Mouse (Mus musculus) intestine, embryonic 16.5 days (tissue): ENCODE results near the gene Kcnh2. TPM values are rescaled to one million over a fixed set of nuclear protein-coding genes. Genes with fewer than 3 reads are reported as not detected.

Experiments used
- ATAC-seq: fragments of 200-750 bp; cut with Nextera tagmentation; 2 replicates; pipeline ENCODE4 v1.8.0; 2017; ENCODE audit warnings: moderate TSS enrichment, moderate library complexity
- H3K27ac ChIP-seq: fragments of 300-500 bp; sonication (generic); 2 replicates; pipeline ENCODE4 v1.5.1; 2014; ENCODE audit warnings: mild to moderate bottlenecking, low read length
- H3K27me3 ChIP-seq: fragments of 300-500 bp; sonication (generic); replicated peaks from 2 replicates; pipeline ENCODE4 v1.6.1; 2014; ENCODE audit warnings: low read length, control low read depth, mixed read lengths; ENCODE audit not compliant: control insufficient read depth, insufficient read depth
- H3K36me3 ChIP-seq: fragments of 300-500 bp; sonication (generic); 2 replicates; pipeline ENCODE4 v1.6.1; 2014; ENCODE audit warnings: low read length, control low read depth; ENCODE audit not compliant: control insufficient read depth, insufficient read depth
- H3K4me1 ChIP-seq: fragments of 300-500 bp; sonication (generic); 2 replicates; pipeline ENCODE4 v1.6.1; 2014; ENCODE audit warnings: low read length, control low read depth, mixed read lengths; ENCODE audit not compliant: control insufficient read depth, insufficient read depth
- H3K4me2 ChIP-seq: fragments of 300-500 bp; sonication (generic); 2 replicates; pipeline ENCODE4 v1.6.1; 2014; ENCODE audit warnings: low read depth, low read length, control low read depth
- H3K4me3 ChIP-seq: fragments of 300-500 bp; sonication (generic); 2 replicates; pipeline ENCODE4 v1.5.1; 2014; ENCODE audit warnings: mild to moderate bottlenecking, low read length
- H3K9ac ChIP-seq: fragments of 300-500 bp; sonication (generic); 2 replicates; pipeline ENCODE4 v1.6.1; 2014; ENCODE audit warnings: low read depth, low read length
- H3K9me3 ChIP-seq: fragments of 300-500 bp; sonication (generic); 2 replicates; pipeline ENCODE4 v1.6.1; 2016; ENCODE audit warnings: low read length, control low read depth; ENCODE audit not compliant: control insufficient read depth
- WGBS: fragments of 180-500 bp; shearing (Covaris S2); extraction: QIAGEN DNeasy Blood & Tissue Kit; methylation state at CpG from one replicate; pipeline ENCODE4 v1.1.7; 2014; 5-methylcytosine and 5-hydroxymethylcytosine counted together
- polyA plus RNA-seq: library from polyadenylated mRNA; unstranded; fragments of >200 nt; fragmentation: Nextera tagmentation; extraction: Ambion mirVana; gene quantifications from 2 replicates; pipeline ENCODE4 v1.2.1, GENCODE M21; 2015

Kcnh2 gene
- polyA plus RNA-seq, 1 experiment from 2014 or later = 3.1 TPM

GRCm38 (mm10) chr5:24343977-24344436 is 7.4 kb downstream of the Kcnh2 start:
- H3K27ac ChIP-seq = peak overlapping the region; percentile 75
- peaks cover 50% of the 10 kb centered on the region for H3K4me1 ChIP-seq
- H3K4me2 ChIP-seq = peak overlapping the region; percentile 28
- no peaks in the 10 kb centered on the region for H3K9me3 ChIP-seq
- 25% methylated on average over 2 of the region's 2 CpGs for WGBS
- H3K4me3 ChIP-seq = no peak overlapping the region
- H3K36me3 ChIP-seq = no peaks in the 10 kb centered on the region
- ATAC-seq = no peak
- no peaks in the 10 kb centered on the region for H3K27me3 ChIP-seq
- peak overlapping the region; percentile 31 for H3K9ac ChIP-seq

GRCm38 (mm10) chr5:24343379-24343778 is 8.0 kb downstream of the Kcnh2 start:
- Histone ChIP-seq H3K9ac (peak overlapping the region; percentile 31), H3K4me2 (no peak overlapping the region), H3K27ac (peak overlapping the region; percentile 75), H3K36me3 (no peaks in the 10 kb centered on the region), H3K4me3 (no peak overlapping the region), H3K27me3 (no peaks in the 10 kb centered on the region), H3K4me1 (peaks cover 43% of the 10 kb centered on the region), H3K9me3 (no peaks in the 10 kb centered on the region)
- no peak for ATAC-seq

- ATAC-seq = 0 out of 2 replicates have a peak, but pooled peaks have one; percentile 19
- no peaks in the 10 kb centered on the region for H3K9me3 ChIP-seq
- no peaks in the 10 kb centered on the region for H3K36me3 ChIP-seq
- peak overlapping the region; percentile 15; the same call in 1 of the 2 replicates for H3K9ac ChIP-seq
- no peaks in the 10 kb centered on the region for H3K27me3 ChIP-seq
- peaks cover 41% of the 10 kb centered on the region for H3K4me1 ChIP-seq
- peak overlapping the region; percentile 75 for H3K27ac ChIP-seq
- WGBS = 21% methylated on average over 8 of the region's 8 CpGs
- no peak overlapping the region for H3K4me2 ChIP-seq
- H3K4me3 ChIP-seq = no peak overlapping the region
Observed at GRCm38 (mm10) chr5:24342966-24343365, 8.4 kb downstream of the Kcnh2 start.

GRCm38 (mm10) chr5:24342205-24342963 is 9.0 kb downstream of the Kcnh2 start:
- Histone ChIP-seq H3K4me3 (no peak overlapping the region), H3K9me3 (no peaks in the 10 kb centered on the region), H3K9ac (peak overlapping the region; percentile 15; the same call in 1 of the 2 replicates), H3K27me3 (no peaks in the 10 kb centered on the region), H3K4me1 (peaks cover 39% of the 10 kb centered on the region), H3K36me3 (no peaks in the 10 kb centered on the region), H3K4me2 (no peak overlapping the region), H3K27ac (no peak overlapping the region)
- no peak for ATAC-seq
- whole genome bisulfite sequencing = 70% methylated on average over 14 of the region's 14 CpGs

- 63% methylated on average over 2 of the region's 2 CpGs for WGBS
- no peak for ATAC-seq
- Histone ChIP-seq H3K4me3 (no peak overlapping the region), H3K27me3 (no peaks in the 10 kb centered on the region), H3K36me3 (no peaks in the 10 kb centered on the region), H3K9me3 (no peaks in the 10 kb centered on the region), H3K27ac (no peak overlapping the region), H3K4me1 (peaks cover 20% of the 10 kb centered on the region), H3K4me2 (no peak overlapping the region), H3K9ac (no peak overlapping the region)
Observed at GRCm38 (mm10) chr5:24337821-24338220, 13.6 kb downstream of the Kcnh2 start.

GRCm38 (mm10) chr5:24337366-24337765 is 14.0 kb downstream of the Kcnh2 start:
- H3K27me3 ChIP-seq = no peaks in the 10 kb centered on the region
- ATAC-seq = peak; percentile 12; the same call in 1 of the 2 replicates
- H3K9me3 ChIP-seq = no peaks in the 10 kb centered on the region
- no peak overlapping the region for H3K4me2 ChIP-seq
- H3K9ac ChIP-seq = no peak overlapping the region
- H3K36me3 ChIP-seq = no peaks in the 10 kb centered on the region
- H3K27ac ChIP-seq = no peak overlapping the region
- peaks cover 16% of the 10 kb centered on the region for H3K4me1 ChIP-seq
- no peak overlapping the region for H3K4me3 ChIP-seq
- 38% methylated on average over 9 of the region's 9 CpGs for WGBS

- H3K36me3 ChIP-seq = no peaks in the 10 kb centered on the region
- H3K27ac ChIP-seq = no peak overlapping the region
- 22% methylated on average over 3 of the region's 3 CpGs for WGBS
Observed at GRCm38 (mm10) chr5:24335888-24336511, 15.4 kb downstream of the Kcnh2 start.

GRCm38 (mm10) chr5:24334749-24335148 is 16.7 kb downstream of the Kcnh2 start:
- Histone ChIP-seq H3K4me2 (no peak overlapping the region), H3K9ac (no peak overlapping the region), H3K4me3 (no peak overlapping the region), H3K27ac (no peak overlapping the region), H3K36me3 (no peaks in the 10 kb centered on the region), H3K4me1 (peaks cover 19% of the 10 kb centered on the region), H3K9me3 (no peaks in the 10 kb centered on the region), H3K27me3 (no peaks in the 10 kb centered on the region)
- ATAC-seq = no peak
- WGBS = 25% methylated on average over 3 of the region's 3 CpGs

More at GRCm38 (mm10) chr5:24335888-24336511, 15.4 kb downstream of the Kcnh2 start:
- Histone ChIP-seq H3K9me3 (no peaks in the 10 kb centered on the region), H3K27me3 (no peaks in the 10 kb centered on the region), H3K4me1 (peaks cover 16% of the 10 kb centered on the region), H3K9ac (no peak overlapping the region), H3K4me3 (no peak overlapping the region), H3K4me2 (no peak overlapping the region)
- ATAC-seq = peak; percentile 77

GRCm38 (mm10) chr5:24332401-24332800 is 19.0 kb downstream of the Kcnh2 start:
- WGBS = 84% methylated on average over 4 of the region's 4 CpGs
- Histone ChIP-seq H3K27me3 (no peaks in the 10 kb centered on the region), H3K9me3 (no peaks in the 10 kb centered on the region), H3K9ac (no peak overlapping the region), H3K36me3 (no peaks in the 10 kb centered on the region), H3K4me2 (no peak overlapping the region), H3K4me3 (no peak overlapping the region), H3K27ac (no peak overlapping the region), H3K4me1 (peaks cover 28% of the 10 kb centered on the region)
- ATAC-seq = no peak
